Mouse (Mus musculus) liver, embryonic 16.5 days (tissue): Measurements from ENCODE around the gene Hacd2. TPM values are rescaled to one million over a fixed set of nuclear protein-coding genes. Genes with fewer than 3 reads are reported as not detected.

Experiments used
- ATAC-seq: fragments of 200-750 bp; cut with Nextera tagmentation; 2 replicates; pipeline ENCODE4 v1.8.0; 2017; ENCODE audit warnings: low read depth, mild to moderate bottlenecking, moderate number of reproducible peaks, moderate library complexity
- H3K27ac ChIP-seq: fragments of 300-500 bp; sonication (generic); 2 replicates; pipeline ENCODE4 v1.5.1; 2014; ENCODE audit warnings: mild to moderate bottlenecking, low read length
- H3K27me3 ChIP-seq: fragments of 300-500 bp; sonication (generic); 2 replicates; pipeline ENCODE4 v1.6.1; 2014; ENCODE audit warnings: low read depth, low read length, mixed read lengths; ENCODE audit not compliant: control insufficient read depth, insufficient read depth
- H3K36me3 ChIP-seq: fragments of 300-500 bp; sonication (generic); 2 replicates; pipeline ENCODE4 v1.6.1; 2014; ENCODE audit warnings: mild to moderate bottlenecking; ENCODE audit not compliant: control insufficient read depth, insufficient read depth
- H3K4me1 ChIP-seq: fragments of 300-500 bp; sonication (generic); 2 replicates; pipeline ENCODE4 v1.6.1; 2014; ENCODE audit warnings: low read depth, low read length, mixed read lengths; ENCODE audit not compliant: control insufficient read depth
- H3K4me2 ChIP-seq: fragments of 300-500 bp; sonication (generic); 2 replicates; pipeline ENCODE4 v1.6.1; 2014; ENCODE audit warnings: low read depth, low read length, mixed read lengths
- H3K4me3 ChIP-seq: fragments of 300-500 bp; sonication (generic); 2 replicates; pipeline ENCODE4 v1.5.1; 2014; ENCODE audit warnings: low read depth, mild to moderate bottlenecking, low read length
- H3K9ac ChIP-seq: fragments of 300-500 bp; sonication (generic); 2 replicates; pipeline ENCODE4 v1.6.1; 2014; ENCODE audit warnings: low read depth, low read length
- H3K9me3 ChIP-seq: fragments of 300-500 bp; sonication (generic); replicated peaks from 2 replicates; pipeline ENCODE4 v1.6.1; 2016; ENCODE audit warnings: low read length; ENCODE audit not compliant: control insufficient read depth
- WGBS: fragments of 180-500 bp; shearing (Covaris S2); extraction: QIAGEN DNeasy Blood & Tissue Kit; methylation state at CpG from one replicate; pipeline ENCODE4 v1.1.7; 2014; ENCODE audit not compliant: insufficient replicate concordance; 5-methylcytosine and 5-hydroxymethylcytosine counted together
- polyA plus RNA-seq: library from polyadenylated mRNA; unstranded; fragments of >200 nt; fragmentation: Nextera tagmentation; extraction: Ambion mirVana; gene quantifications from 2 replicates; pipeline ENCODE4 v1.2.1, GENCODE M21; 2015

The Hacd2 gene
- polyA plus RNA-seq, 1 experiment from 2014 or later: 109 TPM

DNA sequence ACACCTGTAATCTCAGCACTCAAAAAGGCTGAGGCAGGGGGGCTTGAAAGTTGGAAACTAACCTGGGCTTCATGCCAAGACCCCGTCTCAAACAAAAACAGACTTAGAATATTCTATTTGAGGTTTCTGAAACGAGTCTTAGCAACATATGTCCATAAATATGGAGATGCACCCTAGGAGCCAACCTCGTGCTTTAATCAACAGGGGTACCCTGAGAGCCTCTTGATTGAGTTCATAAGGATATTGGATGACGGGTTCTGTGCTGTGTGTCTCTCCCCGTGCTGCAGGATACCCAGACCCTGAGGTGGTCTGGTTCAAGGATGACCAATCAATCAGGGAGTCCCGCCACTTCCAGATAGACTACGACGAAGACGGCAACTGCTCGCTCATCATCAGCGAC is 22.2 kb upstream of the Hacd2 start:
- Histone ChIP-seq H3K4me1 (no peaks in the 10 kb centered on the region), H3K27ac (no peak overlapping the region), H3K9ac (no peak overlapping the region), H3K4me2 (no peak overlapping the region), H3K27me3 (no peaks in the 10 kb centered on the region), H3K36me3 (no peaks in the 10 kb centered on the region), H3K9me3 (no peaks in the 10 kb centered on the region), H3K4me3 (no peak overlapping the region)
- WGBS: 55% methylated on average over 11 of the region's 11 CpGs
- no peak for ATAC-seq

DNA sequence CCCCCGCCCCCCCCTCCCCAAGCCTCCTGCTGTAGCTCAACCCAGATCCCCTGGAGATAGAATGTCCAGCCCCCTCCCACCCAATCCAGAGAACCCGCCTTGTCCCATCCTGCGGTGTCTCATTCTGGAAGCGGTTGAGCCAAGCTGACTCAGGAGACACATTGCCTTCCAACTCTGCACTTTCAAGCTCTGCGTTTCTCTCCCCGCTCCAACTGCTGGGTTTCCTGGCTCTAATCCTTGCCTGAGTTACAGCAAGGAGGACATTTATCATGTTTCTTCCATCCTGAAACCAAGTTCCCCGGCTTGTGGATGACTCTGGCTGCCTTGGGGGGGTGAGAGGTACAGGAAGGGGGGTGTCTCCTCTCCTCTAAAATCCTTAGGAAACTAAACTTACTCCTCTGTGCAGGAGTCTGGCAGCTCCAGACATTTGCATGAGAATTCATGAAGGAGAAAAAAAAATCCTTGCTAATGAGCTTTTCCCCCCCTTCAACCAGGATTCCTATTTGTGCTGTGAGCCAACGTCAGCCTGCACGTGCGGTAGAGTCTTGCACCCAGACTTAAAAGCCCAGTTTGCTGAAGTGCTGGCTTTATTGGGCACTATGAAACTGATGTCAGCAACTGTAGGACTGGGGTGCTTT is 21.2 kb upstream of the Hacd2 start:
- no peak for ATAC-seq

GRCm38 (mm10) chr16:35004356-35004755 is 17.9 kb upstream of the Hacd2 start:
- Histone ChIP-seq H3K36me3 (no peaks in the 10 kb centered on the region), H3K4me1 (no peaks in the 10 kb centered on the region), H3K9me3 (no peaks in the 10 kb centered on the region), H3K4me2 (no peak overlapping the region), H3K9ac (no peak overlapping the region), H3K27ac (no peak overlapping the region), H3K4me3 (no peak overlapping the region), H3K27me3 (no peaks in the 10 kb centered on the region)
- WGBS: 65% methylated on average over 5 of the region's 5 CpGs
- ATAC-seq: 0 out of 2 replicates have a peak, but pooled peaks have one; percentile 43

More for the DNA sequence above, 21.2 kb upstream of the Hacd2 start:
- Histone ChIP-seq H3K9me3 (no peaks in the 10 kb centered on the region), H3K4me1 (no peaks in the 10 kb centered on the region), H3K36me3 (no peaks in the 10 kb centered on the region), H3K9ac (no peak overlapping the region), H3K27ac (no peak overlapping the region), H3K4me3 (no peak overlapping the region), H3K27me3 (no peaks in the 10 kb centered on the region), H3K4me2 (no peak overlapping the region)
- WGBS: 41% methylated on average over 10 of the region's 10 CpGs

DNA sequence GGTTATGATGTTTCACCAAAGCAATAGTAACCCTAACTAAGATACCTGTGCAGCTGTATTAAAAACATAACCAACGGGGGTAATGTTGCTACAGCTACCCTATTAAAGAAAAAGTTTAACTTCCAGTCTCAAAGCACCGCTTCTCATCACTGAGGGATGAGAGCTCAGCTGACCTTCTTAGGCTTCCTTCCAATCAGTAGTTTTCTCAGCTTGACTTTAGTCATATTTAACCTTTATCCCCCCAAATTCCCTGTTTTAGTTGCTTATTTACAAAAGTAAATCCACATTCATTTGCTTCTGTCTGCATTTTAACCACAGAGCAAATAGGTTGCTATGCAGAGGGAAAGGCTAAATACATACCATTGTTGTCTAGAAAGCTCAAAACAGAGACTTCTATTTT is 17.5 kb upstream of the Hacd2 start:
- no peak overlapping the region for H3K9ac ChIP-seq
- no peaks in the 10 kb centered on the region for H3K4me1 ChIP-seq
- no peak overlapping the region for H3K4me2 ChIP-seq
- WGBS: 42% methylated on average over 2 of the region's 2 CpGs
- H3K27me3 ChIP-seq: no peaks in the 10 kb centered on the region
- no peaks in the 10 kb centered on the region for H3K36me3 ChIP-seq
- no peak overlapping the region for H3K27ac ChIP-seq
- no peak overlapping the region for H3K4me3 ChIP-seq
- no peak for ATAC-seq
- H3K9me3 ChIP-seq: no peaks in the 10 kb centered on the region

GRCm38 (mm10) chr16:35006251-35006650 is 16.0 kb upstream of the Hacd2 start:
- ATAC-seq: no peak
- Histone ChIP-seq H3K9me3 (no peaks in the 10 kb centered on the region), H3K9ac (no peak overlapping the region), H3K36me3 (no peaks in the 10 kb centered on the region), H3K27ac (no peak overlapping the region), H3K4me3 (no peak overlapping the region), H3K4me2 (no peak overlapping the region), H3K4me1 (no peaks in the 10 kb centered on the region), H3K27me3 (no peaks in the 10 kb centered on the region)
- 63% methylated on average over 5 of the region's 5 CpGs for WGBS

DNA sequence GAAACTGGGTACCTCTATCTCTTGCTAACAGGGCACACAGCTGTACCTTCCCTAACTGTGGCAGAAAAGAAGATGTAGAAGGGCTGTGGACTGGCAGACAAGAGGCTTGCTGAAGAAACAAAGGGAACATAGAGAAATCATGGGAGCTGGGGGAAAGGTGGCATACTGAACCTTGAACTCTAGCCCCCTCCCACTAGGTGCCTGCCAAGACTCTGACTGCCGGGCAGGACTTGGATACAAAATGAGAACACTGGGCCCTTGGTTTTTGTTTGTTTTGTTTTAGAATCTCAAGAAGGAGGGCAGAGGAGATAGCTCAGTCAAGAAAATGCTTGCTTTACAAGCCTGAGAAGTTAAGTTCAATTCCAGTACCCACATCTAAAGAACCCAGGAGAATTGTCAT is 14.9 kb upstream of the Hacd2 start:
- ATAC-seq: no peak
- H3K27me3 ChIP-seq: no peaks in the 10 kb centered on the region
- no peaks in the 10 kb centered on the region for H3K4me1 ChIP-seq
- H3K27ac ChIP-seq: no peak overlapping the region
- no peak overlapping the region for H3K4me2 ChIP-seq
- H3K9ac ChIP-seq: no peak overlapping the region
- no peaks in the 10 kb centered on the region for H3K36me3 ChIP-seq
- 71% methylated on average over 1 of the region's 1 CpGs for WGBS
- no peak overlapping the region for H3K4me3 ChIP-seq
- H3K9me3 ChIP-seq: no peaks in the 10 kb centered on the region

DNA sequence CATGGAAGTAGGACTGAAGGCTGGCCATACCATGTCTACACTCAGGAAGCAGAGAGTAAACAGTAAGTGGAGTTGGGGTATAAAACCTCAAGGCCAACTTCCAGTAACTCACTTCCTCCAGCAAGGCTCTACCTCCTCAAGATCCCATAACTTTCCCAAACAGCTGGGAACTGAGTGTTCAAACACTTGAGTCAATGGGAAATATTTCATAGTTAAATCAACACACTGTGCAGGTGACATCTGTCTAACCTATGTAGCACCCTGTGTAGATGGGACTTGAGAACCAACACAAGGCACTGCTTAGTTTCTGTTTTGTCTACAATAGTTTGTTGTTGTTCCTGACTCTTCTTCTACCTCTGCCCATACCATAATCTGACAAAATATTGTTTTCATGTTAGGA is 13.8 kb upstream of the Hacd2 start:
- H3K4me1 ChIP-seq: no peaks in the 10 kb centered on the region
- H3K27ac ChIP-seq: no peak overlapping the region
- no peak overlapping the region for H3K4me3 ChIP-seq
- H3K36me3 ChIP-seq: no peaks in the 10 kb centered on the region
- H3K9me3 ChIP-seq: no peaks in the 10 kb centered on the region
- H3K4me2 ChIP-seq: no peak overlapping the region
- no peak overlapping the region for H3K9ac ChIP-seq
- no peaks in the 10 kb centered on the region for H3K27me3 ChIP-seq
- no peak for ATAC-seq

DNA sequence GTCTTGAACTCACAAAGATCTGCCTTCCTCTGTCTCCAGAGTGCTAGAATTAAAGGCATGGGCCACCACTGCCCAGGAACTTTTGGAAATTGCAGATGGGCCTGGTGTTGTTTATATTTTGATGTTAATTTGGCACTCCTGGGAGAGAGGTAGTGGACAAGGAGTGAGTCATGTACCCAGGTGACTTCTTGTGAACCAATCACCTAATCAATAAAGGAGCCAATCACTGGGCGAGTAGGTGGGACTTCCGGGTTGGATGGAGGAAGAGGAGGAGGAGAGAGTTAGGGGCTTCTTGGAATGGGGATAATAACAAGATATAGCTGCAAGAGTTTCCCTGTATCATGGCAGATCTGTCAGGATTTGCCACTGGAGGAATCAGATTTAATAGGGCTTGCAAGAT is 8.7 kb upstream of the Hacd2 start:
- no peak for ATAC-seq
- no peaks in the 10 kb centered on the region for H3K27me3 ChIP-seq
- 58% methylated on average over 2 of the region's 2 CpGs for WGBS
- H3K36me3 ChIP-seq: no peaks in the 10 kb centered on the region
- no peak overlapping the region for H3K9ac ChIP-seq
- no peak overlapping the region for H3K4me3 ChIP-seq
- H3K27ac ChIP-seq: no peak overlapping the region
- no peaks in the 10 kb centered on the region for H3K4me1 ChIP-seq
- no peak overlapping the region for H3K4me2 ChIP-seq
- H3K9me3 ChIP-seq: no peaks in the 10 kb centered on the region

DNA sequence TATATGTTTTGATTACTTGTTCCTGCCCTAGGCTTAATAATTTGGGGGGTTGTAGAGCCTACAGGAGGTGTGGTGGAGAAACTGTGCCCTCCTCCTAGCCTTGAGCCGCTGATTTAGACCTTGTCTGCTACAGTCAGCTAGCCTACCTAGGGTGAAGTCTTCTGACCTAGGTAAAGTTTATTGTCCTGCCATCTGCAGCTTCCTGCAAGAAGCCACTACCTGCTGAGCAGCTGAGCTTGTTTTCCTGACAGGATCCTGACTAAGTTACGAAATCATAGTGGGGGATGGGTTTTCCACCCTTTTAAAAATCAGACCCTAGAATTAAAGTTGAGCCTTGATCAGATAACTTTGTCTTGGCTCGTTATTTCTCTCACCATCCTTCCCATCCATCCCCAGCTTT is 5.7 kb upstream of the Hacd2 start:
- no peak overlapping the region for H3K27ac ChIP-seq
- peaks cover 4% of the 10 kb centered on the region; the same call in 1 of the 2 replicates for H3K27me3 ChIP-seq
- WGBS: 49% methylated on average over 3 of the region's 3 CpGs
- H3K4me3 ChIP-seq: no peak overlapping the region
- no peaks in the 10 kb centered on the region for H3K9me3 ChIP-seq
- no peak for ATAC-seq
- no peak overlapping the region for H3K9ac ChIP-seq
- no peak overlapping the region for H3K4me2 ChIP-seq
- no peaks in the 10 kb centered on the region for H3K4me1 ChIP-seq
- H3K36me3 ChIP-seq: no peaks in the 10 kb centered on the region
